Mouse (Mus musculus): Measurements from ENCODE around the gene Klk4. TPM values are rescaled to one million over a fixed set of nuclear protein-coding genes. Genes with fewer than 3 reads are reported as not detected.

Klk4 gene
- total RNA-seq, 2 experiments from 2014 or later, result not detected

- intact Hi-C loops (cut with DNase I), result no loop called here
- DNase-seq, result no peak
Observed at GRCm38 (mm10) chr7:43918871-43919270, 37.9 kb downstream of the Klk4 start.

DNA sequence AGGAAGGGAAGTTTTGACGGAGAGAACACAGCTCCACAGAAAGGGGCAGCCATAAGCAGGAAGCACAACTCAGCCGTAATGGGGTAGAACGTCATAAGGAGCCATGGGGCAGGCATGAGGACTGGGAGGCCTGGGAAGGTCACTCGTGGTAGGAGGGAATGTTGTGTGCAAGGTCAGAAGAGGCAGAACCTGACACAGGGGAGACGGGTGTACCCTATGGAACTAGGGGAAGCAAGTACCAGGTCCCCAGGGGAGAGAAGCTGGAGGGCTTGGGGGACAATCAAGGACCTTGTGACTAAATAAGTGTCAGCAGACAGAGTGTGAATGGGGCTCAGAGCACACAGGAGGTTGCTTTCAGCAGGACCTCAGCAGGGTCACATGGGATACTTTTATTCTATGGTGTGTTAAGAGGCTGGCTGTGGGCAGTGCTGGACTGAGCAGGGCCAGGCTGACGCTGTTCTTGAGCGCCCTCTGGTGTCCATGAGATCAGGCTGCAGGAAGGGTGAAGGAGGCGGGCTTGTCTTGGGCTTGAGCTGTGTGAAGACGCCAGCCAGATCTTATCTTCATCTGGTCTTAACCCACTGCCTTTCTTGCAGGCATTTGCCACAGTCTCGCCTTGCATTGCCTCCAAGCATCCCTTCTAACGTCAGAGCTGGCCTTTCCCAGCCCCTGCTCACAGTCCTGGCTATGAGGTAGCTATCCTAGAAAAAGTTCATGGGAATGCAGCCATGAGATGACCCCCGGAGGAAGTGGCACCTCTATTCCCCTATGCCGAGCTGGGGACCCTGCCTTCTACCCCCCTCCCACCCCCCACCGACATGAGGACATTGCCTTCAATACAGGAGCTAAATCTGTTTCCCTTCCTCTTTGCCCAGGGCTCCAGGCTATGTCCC, 38.8 kb downstream of the Klk4 start:
- no peak for DNase-seq
- intact Hi-C loops (cut with DNase I), result no loop called here

DNA sequence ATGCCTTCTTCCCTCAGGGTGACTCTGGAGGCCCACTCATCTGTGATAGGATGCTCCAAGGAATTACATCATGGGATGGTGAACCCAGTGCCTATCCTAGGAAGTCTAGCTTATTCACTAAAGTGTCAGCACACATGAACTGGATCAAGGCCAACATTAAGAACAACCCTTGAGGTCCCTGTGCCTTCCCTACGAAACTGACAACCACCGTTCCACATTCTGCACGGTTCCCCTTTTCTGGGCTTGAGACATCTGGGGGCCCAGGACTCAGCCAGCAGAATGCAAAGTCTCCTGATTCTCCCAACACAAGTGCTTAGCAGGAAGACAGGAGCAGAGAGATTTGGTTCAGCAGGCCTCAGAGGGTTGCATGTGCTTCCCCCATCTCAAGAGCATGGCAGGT, 39.6 kb downstream of the Klk4 start:
- no peak for DNase-seq
- intact Hi-C loops (cut with DNase I), result no loop called here

DNA sequence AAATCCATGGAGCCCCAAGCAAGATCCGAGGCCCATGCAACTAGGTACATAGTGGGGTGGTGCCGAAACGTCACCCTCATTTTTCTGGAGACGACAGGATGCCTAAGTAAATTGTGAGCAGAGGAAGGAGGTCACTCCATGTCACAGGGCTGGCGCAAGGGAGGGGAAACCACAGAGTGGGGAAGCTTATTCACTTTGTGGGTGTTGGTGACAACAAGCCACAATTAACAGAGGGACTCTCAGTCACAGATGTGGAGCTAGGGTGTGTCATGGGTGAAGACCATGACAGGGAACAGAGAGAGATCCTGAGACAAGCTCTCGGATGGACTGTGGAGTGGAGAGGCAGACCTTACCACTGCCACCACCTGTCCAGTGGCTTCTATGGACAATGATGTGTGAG, 40.1 kb downstream of the Klk4 start:
- intact Hi-C loops (cut with DNase I), result no loop called here
- DNase-seq, result no peak

DNA sequence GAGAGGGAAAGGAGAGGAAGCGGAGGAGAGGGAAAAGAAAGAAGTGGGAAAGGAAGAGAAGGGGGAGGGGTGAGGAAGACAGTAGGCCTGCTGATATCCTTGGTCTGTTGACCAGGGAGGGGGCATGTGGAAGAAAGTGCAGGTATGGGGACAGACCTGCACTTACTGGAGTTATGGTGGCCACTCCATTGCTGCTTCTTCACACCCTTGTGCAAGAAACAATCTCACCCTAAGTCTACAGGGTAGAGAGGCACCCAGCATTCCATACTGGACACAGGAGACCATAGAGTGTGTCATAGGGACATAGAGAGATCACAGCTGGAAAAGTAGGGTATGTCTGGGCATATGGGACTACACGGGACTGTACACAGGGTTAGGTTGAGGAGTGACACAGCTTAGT, 41.0 kb downstream of the Klk4 start:
- DNase-seq, result no peak
- intact Hi-C loops (cut with DNase I), result no loop called here

DNA sequence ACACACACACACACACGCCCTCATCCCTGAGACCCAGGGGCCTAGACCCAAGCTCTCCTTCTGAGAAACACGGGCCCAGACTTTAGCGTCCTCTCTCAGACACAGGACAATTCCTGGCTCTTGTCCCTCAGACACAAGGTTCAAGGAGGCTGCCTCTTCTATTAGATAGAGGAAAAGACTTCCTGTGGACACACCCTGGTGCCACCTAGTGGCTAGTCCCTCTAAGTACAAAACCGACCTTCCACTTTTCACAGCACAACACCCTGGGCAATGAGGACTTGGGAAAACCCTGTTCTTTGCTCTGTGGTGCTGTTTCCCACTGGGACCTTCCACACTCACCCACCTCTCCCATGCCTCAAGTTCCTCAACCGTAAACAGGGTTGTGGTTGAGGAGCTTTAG, 45.0 kb downstream of the Klk4 start:
- no peak for DNase-seq
- intact Hi-C loops (cut with DNase I), result no loop called here

DNA sequence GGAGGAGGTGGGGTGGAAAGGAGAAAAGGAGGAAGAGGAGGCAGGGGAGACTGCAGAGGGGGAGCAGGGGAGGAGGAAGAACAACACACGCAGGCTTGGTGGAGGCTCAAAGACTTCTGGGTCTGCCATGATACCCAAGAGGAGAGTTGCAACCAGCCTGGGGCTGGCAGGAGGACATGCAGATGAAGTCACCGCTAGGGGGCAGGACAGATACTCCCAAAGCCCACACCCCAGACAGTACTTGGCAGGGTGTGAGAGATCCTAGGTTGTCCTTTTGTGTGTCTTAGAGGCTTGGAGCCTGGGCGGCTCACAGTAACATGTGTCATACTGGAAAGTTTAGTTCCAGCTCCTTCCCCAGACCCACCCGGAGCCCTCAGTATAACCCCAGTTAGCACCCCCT, 47.6 kb downstream of the Klk4 start:
- intact Hi-C loops (cut with DNase I), result no loop called here

DNA sequence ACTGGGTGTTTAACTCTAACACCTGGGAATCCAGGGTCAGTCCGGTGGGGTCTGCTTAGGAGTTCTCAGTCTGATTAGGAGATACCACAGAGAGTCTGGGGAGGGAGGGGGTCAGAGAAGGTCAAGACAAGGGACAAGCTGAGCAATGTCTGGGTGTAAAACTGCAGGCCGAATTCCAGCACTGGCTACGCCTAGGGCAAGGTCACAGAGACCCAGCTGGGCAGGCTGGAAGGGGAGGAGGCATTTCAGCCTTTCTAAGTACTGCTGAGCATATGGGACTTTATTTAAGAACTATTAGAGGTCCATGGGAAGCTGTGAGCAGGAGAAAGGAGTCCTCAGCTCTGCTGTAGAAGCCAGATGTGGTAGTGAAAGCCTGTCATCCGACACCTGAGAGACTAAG, 51.4 kb downstream of the Klk4 start:
- DNase-seq, result no peak
- intact Hi-C loops (cut with DNase I), result no loop called here

More for the DNA sequence above, 47.6 kb downstream of the Klk4 start:
- DNase-seq, result no peak

- no peak for DNase-seq
- intact Hi-C loops (cut with DNase I), result no loop called here
Observed at GRCm38 (mm10) chr7:43933440-43933839, 52.5 kb downstream of the Klk4 start, which contains the start of gene Klk15. Gene Klk15 (plus strand): TSS chr7:43933740.

DNA sequence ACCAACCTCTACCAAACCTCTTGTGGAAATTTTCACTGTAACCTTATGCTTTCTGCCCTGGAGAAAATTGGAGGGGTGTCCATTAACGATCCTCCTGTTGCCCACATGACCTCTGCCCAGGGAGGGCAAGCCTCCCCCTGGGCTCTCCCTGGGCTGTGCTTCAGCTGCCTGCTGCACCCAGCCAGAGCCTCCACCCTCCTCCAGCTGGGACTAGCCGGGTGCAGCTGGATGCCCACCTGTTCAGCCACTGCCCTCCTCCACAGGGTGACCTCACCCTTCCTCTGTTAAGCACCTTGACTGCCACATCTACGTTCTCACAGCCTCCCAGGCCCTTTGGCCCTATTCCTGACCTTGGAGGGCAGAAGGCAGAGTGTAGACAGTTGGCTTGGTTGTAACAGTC, 53.8 kb downstream of the Klk4 start:
- intact Hi-C loops (cut with DNase I), result no loop called here
- no peak for DNase-seq

Other genes starting within 250 kb of the Klk4 start
- not detected for gene Ceacam18, start 246.5 kb upstream of the Klk4 start, total RNA-seq (2021)
- under 1 TPM; 0.13 to 0.89 TPM for gene Siglece, start 221.0 kb upstream of the Klk4 start, total RNA-seq (2021)
- 1 to 10 TPM; 2.3 TPM for gene Ctu1, start 209.1 kb upstream of the Klk4 start, total RNA-seq (2021)
- gene Klk14, start 190.7 kb upstream of the Klk4 start, total RNA-seq (2021), result not detected
- gene Klk13, start 168.6 kb upstream of the Klk4 start, total RNA-seq (2021), result not detected
- gene Klk12, start 112.3 kb upstream of the Klk4 start, total RNA-seq (2021), result not detected
- gene Klk11, start 106.6 kb upstream of the Klk4 start, total RNA-seq (2021), result under 1 TPM in 1 of 2 experiments, not detected in 1; 0.20 TPM
- not detected for gene Klk10, start 100.1 kb upstream of the Klk4 start, total RNA-seq (2021)
- not detected for gene Klk9, start 89.3 kb upstream of the Klk4 start, total RNA-seq (2021)
- gene Klk8, start 83.6 kb upstream of the Klk4 start, total RNA-seq (2021), result 1 to 10 TPM; 1.5 to 1.9 TPM
- not detected for gene Klk7, start 69.9 kb upstream of the Klk4 start, total RNA-seq (2021)
- gene Klk6, start 56.7 kb upstream of the Klk4 start, total RNA-seq (2021), result not detected
- not detected for gene Klk5, start 39.2 kb upstream of the Klk4 start, total RNA-seq (2021)
- gene Klk15, start 52.6 kb downstream of the Klk4 start, total RNA-seq (2021), result not detected
- not detected for gene Klk1b8, start 69.5 kb downstream of the Klk4 start, total RNA-seq (2021)
- not detected for gene Klk1b1, start 85.6 kb downstream of the Klk4 start, total RNA-seq (2021)
- gene Klk1b9, start 94.9 kb downstream of the Klk4 start, total RNA-seq (2021), result not detected
- gene Klk1b11, start 114.7 kb downstream of the Klk4 start, total RNA-seq (2021), result not detected
- under 1 TPM; 0.43 to 0.49 TPM for gene Klk1b26, start 131.0 kb downstream of the Klk4 start, total RNA-seq (2021)
- gene Klk1b27, start 171.1 kb downstream of the Klk4 start, total RNA-seq (2021), result not detected
- gene Klk1b21, start 221.2 kb downstream of the Klk4 start, total RNA-seq (2021), result not detected
- gene Klk1b22, start 231.5 kb downstream of the Klk4 start, total RNA-seq (2021), result not detected

Data from gastrocnemius, postnatal 36 days (tissue).